Mouse (Mus musculus) liver, embryonic 14.5 days (tissue): Measurements from ENCODE around the gene BC017158.
A peak's percentile ranks its signal among the peaks of the same experiment; 100 is the strongest.

Experiments used
- CTCF ChIP-seq: IDR thresholded peaks from 2 replicates; pipeline ENCODE4 v1.5.1; 2016; ENCODE audit warnings: antibody characterized with exemption, low read depth, control low read depth
- EP300 ChIP-seq: IDR thresholded peaks from 2 replicates; pipeline ENCODE4 v1.6.1; 2016; ENCODE audit warnings: antibody characterized with exemption, low read depth

DNA sequence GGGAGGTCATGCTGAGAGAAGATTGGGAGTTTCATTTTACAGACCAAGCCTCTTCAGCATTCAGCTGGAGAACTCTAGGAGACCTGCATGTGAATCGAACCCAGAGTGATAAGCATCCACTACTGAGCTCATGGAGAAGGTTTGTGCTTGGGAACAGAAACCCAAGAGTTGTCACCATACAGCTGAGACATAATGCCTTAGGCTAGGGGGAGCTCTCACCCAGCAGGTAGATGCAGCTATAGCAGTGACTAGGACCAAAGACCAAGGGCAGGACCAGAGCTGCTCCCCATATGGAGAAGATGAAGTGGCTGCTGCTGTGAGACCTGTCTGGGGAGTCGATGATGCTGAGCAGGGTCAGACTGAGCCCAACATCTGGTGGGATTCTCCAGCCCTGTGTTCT is 15.6 kb upstream of the BC017158 start:
- TF ChIP-seq CTCF (peak; percentile 49), EP300 (no peak)
